Mouse (Mus musculus) C2C12 (cell line): Measurements from ENCODE around the gene Arid1a.

Experiments
- CEBPB ChIP-seq: IDR thresholded peaks from one replicate; pipeline ENCODE4 v1.6.1; 2011; ENCODE audit warnings: low read depth, mild to moderate bottlenecking, control low read depth, moderate library complexity
- CTCF ChIP-seq: IDR thresholded peaks from one replicate; pipeline ENCODE4 v1.5.1; 2011; ENCODE audit not compliant: control insufficient read depth, insufficient read depth, insufficient read length
- MAX ChIP-seq: IDR thresholded peaks from one replicate; pipeline ENCODE4 v1.6.1; 2011; ENCODE audit warnings: mild to moderate bottlenecking, control low read depth
- MYOG ChIP-seq: IDR thresholded peaks from one replicate; pipeline ENCODE4 v1.6.1; 2011; ENCODE audit not compliant: control insufficient read depth, insufficient read length; ENCODE audit errors: extremely low read depth
- USF1 ChIP-seq: IDR thresholded peaks from one replicate; pipeline ENCODE4 v1.6.1; 2011; ENCODE audit warnings: low read depth, mild to moderate bottlenecking, control low read depth, moderate library complexity

GRCm38 (mm10) chr4:133669652-133670210 lies 86.8 kb downstream of the Arid1a start:
- no peak for TF ChIP-seq CTCF
- TF ChIP-seq USF1 = no peak
- TF ChIP-seq MYOG = no peak
- no peak for TF ChIP-seq MAX
- no peak for TF ChIP-seq CEBPB
